Mouse (Mus musculus) forebrain, embryonic 13.5 days (tissue): Measurements from ENCODE around the gene Aqp11. TPM values are rescaled to one million over a fixed set of nuclear protein-coding genes. Genes with fewer than 3 reads are reported as not detected.
A peak's percentile ranks its signal among the peaks of the same experiment; 100 is the strongest.

Source experiments
- ATAC-seq: fragments of 200-750 bp; cut with Nextera tagmentation; 2 replicates; pipeline ENCODE4 v1.8.0; 2017
- H3K27ac ChIP-seq: fragments of 300-500 bp; sonication (generic); 2 replicates; pipeline ENCODE4 v1.5.1; 2015; ENCODE audit warnings: inconsistent platforms, mild to moderate bottlenecking, moderate library complexity
- H3K27me3 ChIP-seq: fragments of 300-500 bp; sonication (generic); 2 replicates; pipeline ENCODE4 v1.6.1; 2015; ENCODE audit warnings: mild to moderate bottlenecking, inconsistent platforms
- H3K36me3 ChIP-seq: fragments of 300-500 bp; sonication (generic); 2 replicates; pipeline ENCODE4 v1.6.1; 2015; ENCODE audit warnings: mild to moderate bottlenecking, inconsistent platforms; ENCODE audit not compliant: poor library complexity, severe bottlenecking
- H3K4me1 ChIP-seq: fragments of 300-500 bp; sonication (generic); 2 replicates; pipeline ENCODE4 v1.6.1; 2015; ENCODE audit warnings: inconsistent platforms
- H3K4me2 ChIP-seq: fragments of 300-500 bp; sonication (generic); 2 replicates; pipeline ENCODE4 v1.6.1; 2015; ENCODE audit warnings: inconsistent platforms, mild to moderate bottlenecking, moderate library complexity
- H3K4me3 ChIP-seq: fragments of 300-500 bp; sonication (generic); 2 replicates; pipeline ENCODE4 v1.5.1; 2015; ENCODE audit warnings: mild to moderate bottlenecking, inconsistent platforms
- H3K9ac ChIP-seq: fragments of 300-500 bp; sonication (generic); 2 replicates; pipeline ENCODE4 v1.6.1; 2015; ENCODE audit warnings: mild to moderate bottlenecking, inconsistent platforms
- H3K9me3 ChIP-seq: fragments of 300-500 bp; sonication (generic); replicated peaks from 2 replicates; pipeline ENCODE4 v1.6.1; 2016; ENCODE audit warnings: inconsistent platforms
- WGBS: fragments of 180-500 bp; shearing (Covaris S2); methylation state at CpG from one replicate; pipeline ENCODE4 v1.1.7; 2015; 5-methylcytosine and 5-hydroxymethylcytosine counted together
- polyA plus RNA-seq: library from polyadenylated mRNA; unstranded; fragments of >200 nt; fragmentation: Nextera tagmentation; extraction: Ambion mirVana; gene quantifications from 2 replicates; pipeline ENCODE4 v1.2.1, GENCODE M21; 2015

Gene Aqp11
- polyA plus RNA-seq, 1 experiment from 2014 or later: 5.9 TPM

- Histone ChIP-seq H3K27ac (no peak overlapping the region; the same call in 1 of the 2 replicates), H3K27me3 (no peaks in the 10 kb centered on the region), H3K4me1 (peaks cover 7% of the 10 kb centered on the region; the same call in 1 of the 2 replicates), H3K9me3 (no peaks in the 10 kb centered on the region), H3K9ac (no peak overlapping the region), H3K4me3 (no peak overlapping the region), H3K36me3 (peaks cover 37% of the 10 kb centered on the region), H3K4me2 (no peak overlapping the region)
- no peak for ATAC-seq
- 90% methylated on average over 11 of the region's 11 CpGs for WGBS
These were observed 14.2 kb downstream of the Aqp11 start for GRCm38 (mm10) chr7:97723646-97724538.

GRCm38 (mm10) chr7:97722278-97722918 is 15.7 kb downstream of the Aqp11 start:
- Histone ChIP-seq H3K9me3 (no peaks in the 10 kb centered on the region), H3K27ac (no peak overlapping the region), H3K9ac (no peak overlapping the region), H3K4me2 (no peak overlapping the region), H3K36me3 (peaks cover 52% of the 10 kb centered on the region), H3K27me3 (no peaks in the 10 kb centered on the region), H3K4me1 (no peaks in the 10 kb centered on the region), H3K4me3 (no peak overlapping the region)
- 88% methylated on average over 7 of the region's 7 CpGs for WGBS
- peak; percentile 50; the same call in 1 of the 2 replicates for ATAC-seq

GRCm38 (mm10) chr7:97720109-97720508 is 18.0 kb downstream of the Aqp11 start:
- Histone ChIP-seq H3K9me3 (no peaks in the 10 kb centered on the region), H3K9ac (no peak overlapping the region), H3K4me1 (no peaks in the 10 kb centered on the region), H3K27me3 (no peaks in the 10 kb centered on the region), H3K27ac (no peak overlapping the region), H3K4me2 (no peak overlapping the region), H3K4me3 (no peak overlapping the region), H3K36me3 (peaks cover 63% of the 10 kb centered on the region)
- 83% methylated on average over 5 of the region's 5 CpGs for WGBS
- ATAC-seq: no peak

- 67% methylated on average over 5 of the region's 5 CpGs for WGBS
These were observed 19.0 kb downstream of the Aqp11 start for GRCm38 (mm10) chr7:97719078-97719477.

GRCm38 (mm10) chr7:97717326-97717725 is 20.8 kb downstream of the Aqp11 start:
- Histone ChIP-seq H3K4me3 (no peak overlapping the region), H3K9ac (no peak overlapping the region), H3K27ac (no peak overlapping the region), H3K4me1 (no peaks in the 10 kb centered on the region), H3K9me3 (no peaks in the 10 kb centered on the region), H3K4me2 (no peak overlapping the region), H3K36me3 (peaks cover 81% of the 10 kb centered on the region), H3K27me3 (no peaks in the 10 kb centered on the region)
- ATAC-seq: no peak
- WGBS: 97% methylated on average over 1 of the region's 1 CpGs

More at GRCm38 (mm10) chr7:97719078-97719477, 19.0 kb downstream of the Aqp11 start:
- H3K27ac ChIP-seq: no peak overlapping the region
- no peaks in the 10 kb centered on the region for H3K27me3 ChIP-seq
- H3K9me3 ChIP-seq: no peaks in the 10 kb centered on the region
- no peak overlapping the region for H3K9ac ChIP-seq
- H3K4me1 ChIP-seq: no peaks in the 10 kb centered on the region
- H3K36me3 ChIP-seq: peaks cover 68% of the 10 kb centered on the region
- no peak for ATAC-seq
- H3K4me2 ChIP-seq: no peak overlapping the region
- H3K4me3 ChIP-seq: no peak overlapping the region

DNA sequence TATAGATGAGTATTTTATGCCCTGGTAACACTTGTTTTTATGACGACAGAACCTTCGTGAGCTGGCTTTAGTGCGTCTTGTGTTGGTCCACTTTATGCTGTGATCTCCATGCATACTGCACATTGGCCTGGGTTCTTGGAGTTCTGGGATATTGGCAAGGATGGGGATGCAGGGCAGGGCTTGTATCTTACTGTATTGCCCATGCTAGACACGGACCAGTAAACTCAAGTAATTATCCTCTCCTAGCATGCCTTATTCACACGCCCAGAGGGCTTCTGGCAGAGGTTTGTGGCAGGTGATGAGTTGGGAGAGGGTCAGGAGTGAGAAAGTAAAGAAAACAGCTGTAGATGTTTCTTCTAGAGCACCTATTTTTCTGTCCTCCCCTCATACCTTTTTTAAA is 23.4 kb downstream of the Aqp11 start:
- no peaks in the 10 kb centered on the region for H3K4me1 ChIP-seq
- peaks cover 76% of the 10 kb centered on the region for H3K36me3 ChIP-seq
- H3K27ac ChIP-seq: no peak overlapping the region
- H3K27me3 ChIP-seq: no peaks in the 10 kb centered on the region
- no peak overlapping the region for H3K9ac ChIP-seq
- no peak overlapping the region for H3K4me2 ChIP-seq
- no peaks in the 10 kb centered on the region for H3K9me3 ChIP-seq
- ATAC-seq: no peak
- no peak overlapping the region for H3K4me3 ChIP-seq
- 97% methylated on average over 5 of the region's 5 CpGs for WGBS

DNA sequence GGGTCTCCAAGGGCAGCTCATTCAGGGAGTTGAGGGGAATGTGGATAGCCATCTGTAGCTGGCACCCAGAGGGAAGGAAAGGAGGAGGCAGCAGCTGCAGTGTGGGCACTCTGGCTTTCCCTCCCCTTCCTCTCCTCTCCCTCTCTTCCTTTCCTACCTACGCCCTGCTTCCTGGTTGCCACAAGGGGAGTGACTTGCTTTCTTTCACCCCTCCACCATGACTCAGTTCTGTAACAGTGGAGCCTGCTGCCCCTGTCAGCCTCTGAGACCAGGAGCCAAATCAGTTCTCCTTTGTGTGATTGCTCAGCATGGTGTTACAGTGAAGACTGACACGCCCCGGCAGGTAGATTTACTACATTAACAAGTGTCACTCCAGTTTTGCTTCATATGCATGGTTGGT is 28.9 kb downstream of the Aqp11 start:
- no peaks in the 10 kb centered on the region for H3K4me1 ChIP-seq
- no peak overlapping the region for H3K9ac ChIP-seq
- 91% methylated on average over 3 of the region's 3 CpGs for WGBS
- H3K27me3 ChIP-seq: no peaks in the 10 kb centered on the region
- no peak for ATAC-seq
- no peak overlapping the region for H3K4me2 ChIP-seq
- H3K36me3 ChIP-seq: peaks cover 34% of the 10 kb centered on the region
- no peak overlapping the region for H3K27ac ChIP-seq
- H3K4me3 ChIP-seq: no peak overlapping the region
- H3K9me3 ChIP-seq: no peaks in the 10 kb centered on the region

DNA sequence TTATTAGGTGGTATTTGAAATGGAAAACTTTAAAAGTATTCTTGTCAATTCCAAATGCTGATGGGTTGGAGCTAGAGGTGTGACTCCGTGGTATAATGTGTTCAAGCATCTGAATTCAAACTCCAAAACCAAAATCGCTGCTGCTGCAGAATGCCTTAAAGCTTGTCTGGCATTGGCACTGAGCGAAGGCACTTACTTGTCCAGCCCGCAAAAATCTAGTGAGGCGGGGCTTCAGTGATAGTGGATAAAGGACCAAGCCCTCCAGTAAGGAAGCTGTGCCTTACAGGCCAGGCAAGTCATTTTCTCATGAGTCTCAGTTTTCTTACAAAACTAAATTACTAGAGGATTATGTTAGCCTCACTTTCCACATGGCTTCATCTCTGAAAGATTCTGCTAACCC is 30.3 kb downstream of the Aqp11 start:
- Histone ChIP-seq H3K4me2 (no peak overlapping the region), H3K4me3 (no peak overlapping the region), H3K4me1 (no peaks in the 10 kb centered on the region), H3K27ac (no peak overlapping the region), H3K9ac (no peak overlapping the region), H3K36me3 (peaks cover 25% of the 10 kb centered on the region), H3K27me3 (no peaks in the 10 kb centered on the region), H3K9me3 (no peaks in the 10 kb centered on the region)
- no peak for ATAC-seq
- 86% methylated on average over 5 of the region's 5 CpGs for WGBS

GRCm38 (mm10) chr7:97707123-97707522 is 31.0 kb downstream of the Aqp11 start:
- Histone ChIP-seq H3K9me3 (no peaks in the 10 kb centered on the region), H3K27me3 (no peaks in the 10 kb centered on the region), H3K36me3 (peaks cover 19% of the 10 kb centered on the region), H3K9ac (no peak overlapping the region), H3K27ac (no peak overlapping the region), H3K4me2 (no peak overlapping the region), H3K4me1 (no peaks in the 10 kb centered on the region), H3K4me3 (no peak overlapping the region)
- no peak for ATAC-seq
- 86% methylated on average over 4 of the region's 4 CpGs for WGBS

DNA sequence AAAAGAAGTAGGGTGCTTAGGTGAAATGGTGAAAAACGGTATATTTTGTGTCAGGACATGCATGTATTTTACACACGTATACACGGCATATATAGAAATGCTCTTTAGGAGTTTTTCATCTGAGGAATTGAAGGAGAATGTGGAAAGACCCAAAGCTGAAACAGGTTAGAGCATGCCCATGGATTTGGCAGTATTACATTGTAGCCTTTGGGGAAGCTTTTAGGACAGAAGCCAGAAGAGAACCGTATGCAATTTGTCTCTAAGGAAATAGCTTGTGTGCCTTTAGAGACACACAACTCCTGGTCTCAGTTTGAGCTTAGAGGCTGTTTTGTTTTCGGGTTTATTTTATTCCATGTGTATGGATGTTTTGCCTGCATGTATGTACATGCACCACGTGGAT is 37.0 kb downstream of the Aqp11 start:
- Histone ChIP-seq H3K27me3 (no peaks in the 10 kb centered on the region), H3K9ac (no peak overlapping the region), H3K36me3 (peaks cover 21% of the 10 kb centered on the region), H3K4me1 (peaks cover 12% of the 10 kb centered on the region), H3K27ac (no peak overlapping the region), H3K4me2 (no peak overlapping the region), H3K4me3 (no peak overlapping the region), H3K9me3 (no peaks in the 10 kb centered on the region)
- ATAC-seq: no peak
- WGBS: 90% methylated on average over 6 of the region's 6 CpGs

DNA sequence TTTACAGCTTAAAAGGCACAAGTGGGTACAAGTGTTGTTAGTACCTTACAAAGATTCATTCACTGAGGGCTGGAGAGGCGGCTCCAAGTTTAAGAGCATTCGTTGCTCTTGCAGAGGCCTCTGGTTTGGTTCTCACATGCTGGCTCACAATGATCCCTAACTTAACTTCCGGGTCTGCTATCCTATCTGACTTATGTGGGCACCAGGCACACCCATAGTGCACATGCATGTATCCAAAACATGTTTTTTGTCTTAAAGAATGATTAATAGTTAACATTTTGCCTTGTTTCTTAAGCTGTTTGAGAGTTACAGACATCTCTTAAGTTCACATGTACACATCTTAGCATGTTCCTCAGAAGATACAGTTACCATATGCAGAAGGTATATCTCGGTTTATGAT is 37.9 kb downstream of the Aqp11 start:
- H3K4me2 ChIP-seq: no peak overlapping the region
- no peak overlapping the region for H3K27ac ChIP-seq
- 94% methylated on average over 4 of the region's 4 CpGs for WGBS
- ATAC-seq: no peak
- H3K4me1 ChIP-seq: peaks cover 19% of the 10 kb centered on the region
- H3K27me3 ChIP-seq: no peaks in the 10 kb centered on the region
- H3K9ac ChIP-seq: no peak overlapping the region
- H3K36me3 ChIP-seq: peaks cover 21% of the 10 kb centered on the region
- H3K4me3 ChIP-seq: no peak overlapping the region
- no peaks in the 10 kb centered on the region for H3K9me3 ChIP-seq

GRCm38 (mm10) chr7:97696506-97697254 is 41.4 kb downstream of the Aqp11 start, which contains the start of gene Clns1a:
Gene Clns1a, plus strand, starts transcription at chr7:97696634.
- Histone ChIP-seq H3K4me2 (peak within 1 kb of the TSS; percentile 88), H3K27me3 (no peaks in the 10 kb centered on the region), H3K4me1 (peaks cover 19% of the 10 kb centered on the region), H3K27ac (peak within 1 kb of the TSS; percentile 68), H3K9ac (peak within 1 kb of the TSS; percentile 90), H3K4me3 (peak within 1 kb of the TSS; percentile 98), H3K9me3 (no peaks in the 10 kb centered on the region), H3K36me3 (peaks cover 21% of the 10 kb centered on the region)
- under 1% methylated on average over 63 of the region's 63 CpGs for WGBS
- ATAC-seq: peak; percentile 99
